Mouse (Mus musculus) megakaryocyte-erythroid progenitor cell, adult 5-6 weeks (primary cell): ENCODE results near the gene 4930467E23Rik. TPM values are rescaled to one million over a fixed set of nuclear protein-coding genes. Genes with fewer than 3 reads are reported as not detected.
"Not testable (repeated sequence)": the region's sequence is repeated elsewhere in the genome, so short reads cannot be mapped to it uniquely, and the experiment has no call there.

Experiments used
- ATAC-seq: replicated peaks from 2 replicates; pipeline ENCODE4 v1.8.0; 2016; ENCODE audit warnings: mild to moderate bottlenecking, inconsistent platforms; ENCODE audit not compliant: severe bottlenecking, poor library complexity, low FRiP score, low TSS enrichment
- total RNA-seq, 2 experiments: library from RNA; stranded (forward) in 1 of 2; stranded (reverse) in 1 of 2; fragments of 200-1000, 215-1000 nt in 1 of 2; fragments of >200 nt in 1 of 2; fragmentation: Nextera tagmentation in 1 of 2; gene quantifications; 2 replicates each; pipeline ENCODE4 v1.2.3; 2014 to 2017

The 4930467E23Rik gene
- total RNA-seq, 2 experiments from 2014 or later, result 0.38 TPM; not detected in 1

- ATAC-seq, result not testable (repeated sequence)
Observed at GRCm38 (mm10) chr8:19778126-19778525, 48.8 kb downstream of the 4930467E23Rik start.

DNA sequence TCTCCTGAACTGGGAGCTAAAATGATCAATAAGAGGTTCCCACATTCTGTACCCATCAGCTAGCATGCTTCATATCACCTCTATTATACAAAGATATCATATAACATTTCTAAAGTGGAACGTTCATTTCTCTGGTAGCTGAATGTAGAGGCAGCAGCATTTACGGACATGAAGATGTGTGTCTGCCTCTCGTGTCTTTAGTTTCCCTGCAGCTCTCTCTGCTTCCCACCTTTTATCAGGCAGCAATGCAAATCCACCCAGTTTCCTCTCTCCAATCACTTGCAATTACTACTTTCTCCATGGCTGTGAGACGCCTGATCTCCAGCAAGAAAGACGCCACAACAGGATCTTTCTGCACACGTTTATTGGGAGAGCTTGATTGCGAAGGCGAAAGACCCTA lies 49.5 kb downstream of the 4930467E23Rik start:
- ATAC-seq, result not testable (repeated sequence)

GRCm38 (mm10) chr8:19780212-19780611 lies 50.8 kb downstream of the 4930467E23Rik start:
- not testable (repeated sequence) for ATAC-seq

GRCm38 (mm10) chr8:19780658-19781057 lies 51.3 kb downstream of the 4930467E23Rik start:
- not testable (repeated sequence) for ATAC-seq

- ATAC-seq, result not testable (repeated sequence)
Observed at GRCm38 (mm10) chr8:19781328-19782114, 52.1 kb downstream of the 4930467E23Rik start.

DNA sequence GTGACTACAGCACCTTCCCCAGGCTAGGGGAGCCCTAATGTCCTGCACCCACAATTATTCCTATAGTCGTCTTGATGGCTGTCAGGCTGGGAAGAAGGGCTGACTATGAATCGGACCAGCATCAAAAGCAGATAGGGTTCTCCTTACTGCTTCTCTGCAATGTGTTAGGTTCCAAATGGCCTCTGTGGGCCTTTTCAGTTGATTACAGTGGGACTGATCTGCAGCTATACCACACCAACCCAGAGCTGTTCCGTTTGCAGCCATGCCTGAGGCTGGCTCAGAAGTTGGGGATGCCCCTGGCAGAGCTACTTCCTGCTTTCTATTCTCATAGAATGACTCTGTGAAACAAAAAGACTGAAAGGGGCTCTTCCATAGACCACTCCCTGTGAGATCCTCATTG lies 53.4 kb downstream of the 4930467E23Rik start:
- not testable (repeated sequence) for ATAC-seq

DNA sequence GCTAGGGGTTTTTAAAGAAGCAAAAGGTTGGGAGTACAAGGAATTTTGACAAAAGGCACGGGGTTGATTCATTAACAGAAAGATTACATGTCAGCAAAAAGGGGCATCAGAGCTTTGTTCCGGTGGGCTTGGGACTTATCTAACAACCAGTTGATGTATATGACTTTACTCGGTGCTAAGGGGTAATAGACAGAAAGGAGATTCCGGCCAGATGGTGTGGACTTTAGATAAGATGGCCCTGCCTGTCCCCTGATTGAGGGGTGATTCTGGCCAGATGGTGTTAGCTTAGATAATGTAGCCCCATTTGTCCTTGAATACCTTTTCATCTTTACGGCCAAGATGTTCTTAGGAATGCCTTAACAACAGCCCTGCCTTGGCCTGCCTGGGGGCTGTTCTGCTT lies 54.5 kb downstream of the 4930467E23Rik start:
- ATAC-seq, result not testable (repeated sequence)

DNA sequence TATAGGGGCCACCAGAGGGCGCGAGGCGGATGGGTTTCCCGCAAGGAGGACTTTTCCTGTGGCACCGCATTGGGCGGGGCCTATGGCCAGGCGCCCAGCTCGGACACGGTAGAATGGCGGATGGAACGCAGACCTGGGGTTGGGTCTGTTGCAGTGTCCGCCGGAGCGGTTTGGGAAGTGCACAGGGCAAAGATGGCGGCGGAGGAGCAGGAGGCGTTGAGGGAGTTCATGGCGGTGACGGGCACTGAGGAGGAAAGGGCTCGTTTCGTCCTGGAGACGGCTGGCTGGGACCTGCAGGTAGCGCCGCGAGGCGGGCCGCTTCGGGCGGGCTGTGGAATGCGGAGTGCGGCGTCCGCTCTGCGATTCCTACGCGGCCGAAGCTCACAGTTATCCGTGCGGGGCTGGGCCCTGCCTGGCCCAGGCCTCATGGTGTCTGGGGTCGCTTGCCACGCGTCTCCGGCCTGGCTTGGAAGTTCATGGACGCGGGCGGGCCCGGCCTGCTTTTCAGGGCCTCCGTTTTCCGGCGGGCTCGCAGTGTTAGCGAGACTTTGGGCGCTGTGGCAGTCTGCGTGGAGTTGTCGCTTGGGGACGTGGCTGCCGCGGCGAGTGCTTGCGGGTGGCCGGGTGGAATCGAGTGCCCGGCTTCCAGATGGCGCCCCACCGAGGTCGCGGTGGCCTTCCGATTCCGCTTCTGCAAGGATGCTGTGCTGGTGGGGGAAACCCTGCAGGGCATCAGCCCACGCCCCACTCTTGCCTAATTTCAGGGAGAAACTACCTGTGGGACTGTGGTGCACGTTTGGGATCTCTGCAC lies 55.4 kb downstream of the 4930467E23Rik start:
- ATAC-seq, result peak; percentile 100

GRCm38 (mm10) chr8:19792696-19793095 lies 63.3 kb downstream of the 4930467E23Rik start:
- not testable (repeated sequence) for ATAC-seq

Other genes starting within 250 kb of the 4930467E23Rik start
- gene Defb7, start 234.5 kb upstream of the 4930467E23Rik start, total RNA-seq (2014; fragmentation: Nextera tagmentation), result not detected in 2 replicates
- gene Defb7, start 234.5 kb upstream of the 4930467E23Rik start, total RNA-seq (2017), result not detected in 2 replicates
- 0.84 TPM in 1 of 2 replicates, not detected in the other for gene Gm31371, start 173.8 kb downstream of the 4930467E23Rik start, total RNA-seq (2014; fragmentation: Nextera tagmentation)
- gene Gm31371, start 173.8 kb downstream of the 4930467E23Rik start, total RNA-seq (2017), result not detected in 2 replicates